Mouse (Mus musculus): ENCODE measurements around the gene Sugp1. TPM values are rescaled to one million over a fixed set of nuclear protein-coding genes. Genes with fewer than 3 reads are reported as not detected.
A peak's percentile ranks its signal among the peaks of the same experiment; 100 is the strongest.

Gene Sugp1
- polyA plus RNA-seq, 1 experiment = 4.0 TPM

- 0 out of 2 replicates have a peak, but pooled peaks cover 2% of the 10 kb centered on the region for H3K27me3 ChIP-seq (ENCODE audit: control insufficient read depth)
- H3K36me3 ChIP-seq (ENCODE audit: control insufficient read depth) = peaks cover 35% of the 10 kb centered on the region
- H3K4me1 ChIP-seq (ENCODE audit: control insufficient read depth) = peaks cover 13% of the 10 kb centered on the region
- TF ChIP-seq GATA1 (IDR thresholded peaks at IDR 0.05; ENCODE audit: low read length) (no peak), TAL1 (IDR thresholded peaks at IDR 0.05; ENCODE audit: low read length) (no peak)
- no peak overlapping the region for H3K4me3 ChIP-seq (replicated peaks)
- H3K9me3 ChIP-seq (ENCODE audit: control insufficient read depth, low read length) = no peaks in the 10 kb centered on the region
Measured at GRCm38 (mm10) chr8:70073682-70074081, 31.1 kb downstream of the Sugp1 start.

GRCm38 (mm10) chr8:70081976-70082375 is 39.4 kb downstream of the Sugp1 start:
- Histone ChIP-seq H3K4me3 (replicated peaks) (no peak overlapping the region), H3K27me3 (ENCODE audit: control insufficient read depth) (peaks cover 60% of the 10 kb centered on the region), H3K9me3 (ENCODE audit: control insufficient read depth, low read length) (no peaks in the 10 kb centered on the region; the same call in 1 of the 2 replicates), H3K4me1 (ENCODE audit: control insufficient read depth) (no peaks in the 10 kb centered on the region), H3K36me3 (ENCODE audit: control insufficient read depth) (no peaks in the 10 kb centered on the region)
- TF ChIP-seq GATA1 (IDR thresholded peaks at IDR 0.05; ENCODE audit: low read length) = no peak
- TF ChIP-seq TAL1 (IDR thresholded peaks at IDR 0.05; ENCODE audit: low read length) = no peak

- TF ChIP-seq GATA1 (IDR thresholded peaks at IDR 0.05; ENCODE audit: low read length) (no peak), TAL1 (IDR thresholded peaks at IDR 0.05; ENCODE audit: low read length) (no peak)
- peaks cover 73% of the 10 kb centered on the region for H3K27me3 ChIP-seq (ENCODE audit: control insufficient read depth)
- no peaks in the 10 kb centered on the region for H3K4me1 ChIP-seq (ENCODE audit: control insufficient read depth)
- H3K4me3 ChIP-seq (replicated peaks) = peak within 1 kb of the TSS; percentile 13
- no peaks in the 10 kb centered on the region for H3K36me3 ChIP-seq (ENCODE audit: control insufficient read depth)
- no peaks in the 10 kb centered on the region; the same call in 1 of the 2 replicates for H3K9me3 ChIP-seq (ENCODE audit: control insufficient read depth, low read length)
Measured at GRCm38 (mm10) chr8:70083285-70083684, 40.7 kb downstream of the Sugp1 start, which contains the start of gene Hapln4. TSS of gene Hapln4 (plus strand) at chr8:70083457.

DNA sequence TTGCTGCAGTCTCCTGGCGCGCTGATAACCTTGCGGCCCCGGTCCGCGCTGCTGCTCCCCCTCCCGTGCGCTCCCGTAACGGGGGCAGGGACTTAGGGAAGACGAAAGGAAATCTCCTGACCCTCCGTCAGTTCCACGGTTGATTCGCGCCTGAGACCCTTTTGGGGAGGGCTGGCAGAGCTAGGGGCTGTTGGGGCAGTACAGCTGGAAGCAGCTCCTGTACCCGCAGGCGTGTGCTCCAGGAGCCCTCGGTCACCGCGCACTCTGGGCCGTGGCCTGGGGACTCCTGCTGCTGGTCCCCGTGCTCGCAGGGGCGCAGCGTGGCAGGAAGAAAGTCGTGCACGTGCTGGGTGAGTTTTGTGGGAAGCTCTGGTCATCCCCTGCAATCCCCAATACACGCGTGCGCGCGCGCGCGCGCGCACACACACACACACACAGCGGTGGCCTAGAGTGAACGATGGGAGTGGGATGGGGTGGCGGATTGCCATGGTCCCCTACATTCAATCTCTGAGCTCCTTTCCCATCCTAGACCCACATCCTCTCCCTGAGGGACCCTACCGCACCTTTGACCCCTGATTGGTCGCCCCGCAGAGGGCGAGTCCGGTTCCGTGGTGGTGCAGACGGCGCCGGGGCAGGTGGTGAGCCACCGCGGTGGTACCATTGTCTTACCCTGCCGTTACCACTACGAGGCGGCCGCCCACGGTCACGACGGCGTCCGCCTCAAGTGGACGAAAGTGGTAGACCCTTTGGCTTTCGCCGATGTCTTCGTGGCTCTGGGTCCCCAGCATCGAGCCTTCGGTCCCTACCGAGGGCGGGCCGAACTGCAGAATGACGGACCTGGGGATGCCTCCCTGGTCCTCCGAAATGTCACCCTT is 41.8 kb downstream of the Sugp1 start:
- Histone ChIP-seq H3K4me1 (ENCODE audit: control insufficient read depth) (no peaks in the 10 kb centered on the region), H3K4me3 (replicated peaks) (peak overlapping the region; percentile 13), H3K36me3 (ENCODE audit: control insufficient read depth) (no peaks in the 10 kb centered on the region), H3K27me3 (ENCODE audit: control insufficient read depth) (peaks cover 83% of the 10 kb centered on the region), H3K9me3 (ENCODE audit: control insufficient read depth, low read length) (no peaks in the 10 kb centered on the region; the same call in 1 of the 2 replicates)
- TF ChIP-seq TAL1 (IDR thresholded peaks at IDR 0.05; ENCODE audit: low read length) (no peak), GATA1 (IDR thresholded peaks at IDR 0.05; ENCODE audit: low read length) (no peak)

DNA sequence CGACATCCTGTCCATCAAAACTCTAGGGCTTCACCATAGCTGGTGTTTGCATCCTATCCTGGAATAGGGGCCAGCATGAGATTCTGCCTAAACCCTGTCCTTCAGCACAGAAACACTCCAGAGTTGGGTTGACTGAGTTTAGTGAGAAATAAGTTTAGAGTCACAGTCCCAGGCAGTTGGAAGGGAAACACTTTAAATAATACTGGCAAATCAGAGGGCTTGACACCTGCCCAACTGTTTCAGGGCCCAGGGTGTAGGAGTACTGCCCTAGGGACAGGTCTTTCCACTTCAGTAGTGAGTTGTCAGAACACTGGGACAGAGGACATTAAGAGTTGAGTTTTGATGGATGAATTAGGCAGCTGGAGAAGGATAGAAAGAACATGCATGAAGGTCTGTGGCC is 43.5 kb downstream of the Sugp1 start:
- no peaks in the 10 kb centered on the region; the same call in 1 of the 2 replicates for H3K9me3 ChIP-seq (ENCODE audit: control insufficient read depth, low read length)
- H3K4me1 ChIP-seq (ENCODE audit: control insufficient read depth) = no peaks in the 10 kb centered on the region
- TF ChIP-seq TAL1 (IDR thresholded peaks at IDR 0.05; ENCODE audit: low read length) (no peak), GATA1 (IDR thresholded peaks at IDR 0.05; ENCODE audit: low read length) (no peak)
- H3K27me3 ChIP-seq (ENCODE audit: control insufficient read depth) = peaks cover 92% of the 10 kb centered on the region
- H3K36me3 ChIP-seq (ENCODE audit: control insufficient read depth) = no peaks in the 10 kb centered on the region
- no peak overlapping the region for H3K4me3 ChIP-seq (replicated peaks)

DNA sequence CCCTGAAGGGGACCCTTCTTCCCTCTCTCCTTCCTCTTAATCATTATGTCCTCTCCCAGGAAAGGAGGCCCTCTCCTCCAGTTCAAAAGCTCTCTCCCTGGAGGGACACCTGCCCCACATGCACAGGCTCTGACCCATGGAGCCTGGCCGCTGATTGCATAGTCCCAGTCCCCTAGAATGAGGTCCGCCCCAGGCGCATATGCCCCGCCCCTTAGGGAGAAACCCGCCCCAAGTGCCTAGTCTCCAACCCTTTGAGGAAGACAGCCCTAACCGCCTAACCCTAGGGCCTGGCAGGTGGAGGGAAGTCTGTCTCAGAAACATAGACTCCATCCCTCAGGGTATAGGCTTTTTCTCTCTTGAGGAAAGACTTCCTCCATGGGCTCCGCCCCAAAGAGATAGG is 44.6 kb downstream of the Sugp1 start:
- no peak for TF ChIP-seq GATA1 (IDR thresholded peaks at IDR 0.05; ENCODE audit: low read length)
- no peak for TF ChIP-seq TAL1 (IDR thresholded peaks at IDR 0.05; ENCODE audit: low read length)
- no peaks in the 10 kb centered on the region for H3K36me3 ChIP-seq (ENCODE audit: control insufficient read depth)
- H3K27me3 ChIP-seq (ENCODE audit: control insufficient read depth) = peaks cover 83% of the 10 kb centered on the region
- H3K4me3 ChIP-seq (replicated peaks) = no peak overlapping the region
- H3K4me1 ChIP-seq (ENCODE audit: control insufficient read depth) = no peaks in the 10 kb centered on the region
- H3K9me3 ChIP-seq (ENCODE audit: control insufficient read depth, low read length) = no peaks in the 10 kb centered on the region; the same call in 1 of the 2 replicates

- peaks cover 76% of the 10 kb centered on the region for H3K27me3 ChIP-seq (ENCODE audit: control insufficient read depth)
- no peaks in the 10 kb centered on the region; the same call in 1 of the 2 replicates for H3K9me3 ChIP-seq (ENCODE audit: control insufficient read depth, low read length)
- no peak overlapping the region for H3K4me3 ChIP-seq (replicated peaks)
- TF ChIP-seq TAL1 (IDR thresholded peaks at IDR 0.05; ENCODE audit: low read length) = no peak
- TF ChIP-seq GATA1 (IDR thresholded peaks at IDR 0.05; ENCODE audit: low read length) = no peak
- no peaks in the 10 kb centered on the region for H3K36me3 ChIP-seq (ENCODE audit: control insufficient read depth)
- no peaks in the 10 kb centered on the region for H3K4me1 ChIP-seq (ENCODE audit: control insufficient read depth)
Measured at GRCm38 (mm10) chr8:70087836-70088650, 45.4 kb downstream of the Sugp1 start.

DNA sequence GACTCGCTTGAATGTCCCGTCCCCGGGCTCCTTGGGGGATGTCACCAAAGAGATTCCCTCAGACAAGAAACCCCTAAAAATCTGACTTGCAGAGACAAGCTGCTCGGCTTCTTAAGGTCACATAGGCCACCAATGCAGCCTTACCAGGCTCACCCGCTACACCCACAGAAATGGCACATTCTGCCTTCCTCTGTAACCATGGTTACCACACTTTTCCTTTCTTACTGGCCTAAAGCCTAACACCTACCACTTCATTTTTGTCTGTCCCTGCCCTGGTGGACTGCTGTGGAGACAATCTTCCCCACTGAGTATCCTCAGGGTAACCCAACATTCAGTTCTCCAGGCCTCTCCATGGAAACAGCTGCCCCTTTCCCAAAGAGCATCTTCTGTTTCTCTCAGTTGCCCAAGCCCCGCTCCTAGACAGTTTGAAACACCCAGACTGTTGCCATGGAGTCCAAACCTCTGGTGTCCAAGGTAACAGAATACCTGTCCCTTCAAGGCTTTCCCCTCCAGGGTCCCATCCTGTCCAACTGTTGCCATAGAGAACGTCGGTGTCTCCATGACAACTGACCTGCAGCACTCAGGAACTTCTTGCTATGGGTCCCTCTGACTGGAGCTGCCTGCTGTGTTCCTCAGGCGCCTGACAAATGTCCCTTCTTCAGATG is 46.8 kb downstream of the Sugp1 start:
- H3K27me3 ChIP-seq (ENCODE audit: control insufficient read depth) = peaks cover 62% of the 10 kb centered on the region
- TF ChIP-seq TAL1 (IDR thresholded peaks at IDR 0.05; ENCODE audit: low read length) (no peak), GATA1 (IDR thresholded peaks at IDR 0.05; ENCODE audit: low read length) (no peak)
- no peaks in the 10 kb centered on the region for H3K4me1 ChIP-seq (ENCODE audit: control insufficient read depth)
- no peaks in the 10 kb centered on the region for H3K9me3 ChIP-seq (ENCODE audit: control insufficient read depth, low read length)
- H3K36me3 ChIP-seq (ENCODE audit: control insufficient read depth) = no peaks in the 10 kb centered on the region
- H3K4me3 ChIP-seq (replicated peaks) = no peak overlapping the region
